Mouse (Mus musculus): Measurements from ENCODE around the gene Sestd1. TPM values are rescaled to one million over a fixed set of nuclear protein-coding genes. Genes with fewer than 3 reads are reported as not detected.

Gene Sestd1
- total and polyA plus RNA-seq, 3 experiments, result not detected

DNA sequence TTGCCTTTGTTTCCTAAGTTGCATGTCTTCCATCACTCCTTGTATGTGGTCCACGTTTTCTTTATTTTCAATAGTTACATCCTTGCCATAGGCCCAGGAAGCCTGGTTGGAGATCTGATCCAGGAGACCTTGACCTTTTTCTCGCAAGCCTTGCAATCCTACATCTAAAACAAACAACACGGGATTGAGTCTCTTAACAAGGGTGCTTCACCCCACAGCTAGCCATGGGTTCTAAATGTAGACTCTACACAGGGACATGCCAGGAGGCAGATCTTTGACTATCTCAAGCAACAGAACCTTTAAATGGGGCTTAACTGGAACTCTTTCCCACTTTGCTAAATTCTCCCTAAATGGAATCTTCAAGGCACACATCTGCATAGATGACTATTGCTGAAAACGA is 83.6 kb downstream of the Sestd1 start:
- H3K4me3 ChIP-seq (ENCODE audit: control insufficient read depth in 1 of 2, insufficient read depth in 1 of 2, low read depth in 2 of 2, low read length in 2 of 2), result no peak overlapping the region
- no peak for DNase-seq (ENCODE audit: low read depth, low spot score)
- no peaks in the 10 kb centered on the region for H3K4me1 ChIP-seq (ENCODE audit: control insufficient read depth in 1 of 2, insufficient read depth in 2 of 2, low read length in 2 of 2)
- no peaks in the 10 kb centered on the region for H3K36me3 ChIP-seq (ENCODE audit: control insufficient read depth in 1 of 2, insufficient read depth in 2 of 2, low read length in 2 of 2)
- no peaks in the 10 kb centered on the region for H3K9me3 ChIP-seq (replicated peaks; ENCODE audit: insufficient read depth, low read length)
- no peak overlapping the region for H3K9ac ChIP-seq (ENCODE audit: control insufficient read depth, low read depth, low read length, poor library complexity, severe bottlenecking)
- no peaks in the 10 kb centered on the region for H3K27me3 ChIP-seq (ENCODE audit: control insufficient read depth in 1 of 2, insufficient read depth in 2 of 2, low read length in 2 of 2)
- no peak for TF ChIP-seq KAT2A (conservative IDR thresholded peaks at IDR 0.05; ENCODE audit: low read depth, low read length)
- TF ChIP-seq USF1 (IDR thresholded peaks at IDR 0.05; ENCODE audit: low read depth, low read length), result no peak
- no peak for TF ChIP-seq JUND (IDR thresholded peaks at IDR 0.05; ENCODE audit: low read depth, low read length)
- TF ChIP-seq UBTF (IDR thresholded peaks at IDR 0.05; ENCODE audit: borderline replicate concordance, insufficient read depth, low read depth, low read length), result no peak
- no peak for TF ChIP-seq TCF12 (IDR thresholded peaks at IDR 0.05; ENCODE audit: low read depth, low read length)
- no peak for TF ChIP-seq EP300 (IDR thresholded peaks at IDR 0.05; ENCODE audit: low read depth in 1 of 2, low read length in 2 of 2)
- no peak for TF ChIP-seq RCOR1 (IDR thresholded peaks at IDR 0.05; ENCODE audit: low read depth, low read length)
- no peak for TF ChIP-seq ZNF384 (IDR thresholded peaks at IDR 0.05; ENCODE audit: low read depth, low read length)
- TF ChIP-seq E2F4 (IDR thresholded peaks at IDR 0.05; ENCODE audit: borderline replicate concordance, low read depth, low read length), result no peak
- no peak for TF ChIP-seq NELFE (IDR thresholded peaks at IDR 0.05; ENCODE audit: low read depth, low read length)
- no peak for TF ChIP-seq POLR2AphosphoS5 (IDR thresholded peaks at IDR 0.05; ENCODE audit: borderline replicate concordance, low read depth, low read length)
- TF ChIP-seq SMC3 (IDR thresholded peaks at IDR 0.05; ENCODE audit: low read depth, low read length), result no peak
- TF ChIP-seq ETS1 (IDR thresholded peaks at IDR 0.05; ENCODE audit: low read depth, low read length), result no peak
- no peak for TF ChIP-seq MAX (IDR thresholded peaks at IDR 0.05; ENCODE audit: low read length)
- TF ChIP-seq SIN3A (IDR thresholded peaks at IDR 0.05; ENCODE audit: low read length), result no peak
- no peak for TF ChIP-seq BHLHE40 (IDR thresholded peaks at IDR 0.05; ENCODE audit: borderline replicate concordance, low read depth, low read length)
- no peak for TF ChIP-seq TAL1 (IDR thresholded peaks at IDR 0.05; ENCODE audit: low read length)
- no peak overlapping the region for H3K27ac ChIP-seq (ENCODE audit: control insufficient read depth, low read depth, low read length)
- H3K79me2 ChIP-seq (ENCODE audit: control insufficient read depth, insufficient read depth, low read length, poor library complexity), result no peaks in the 10 kb centered on the region

DNA sequence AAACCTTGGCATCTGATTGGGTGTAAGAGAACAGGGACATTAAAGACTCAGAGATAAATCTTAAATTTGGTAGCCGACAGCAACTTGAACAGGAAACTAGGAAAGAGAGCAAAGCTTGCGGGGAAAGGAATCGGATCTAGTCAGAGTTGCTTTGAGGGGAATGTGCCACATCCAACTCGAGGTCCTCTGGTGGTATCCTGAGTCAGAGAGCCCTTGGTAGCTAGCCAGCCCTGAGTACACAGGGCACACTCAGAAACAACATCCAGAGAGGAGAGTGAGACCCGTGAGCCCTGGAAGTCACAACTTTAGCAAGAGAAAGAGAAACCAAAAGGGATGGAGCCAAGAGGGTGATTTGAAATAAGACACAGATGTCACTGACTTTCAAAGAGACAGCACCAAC is 85.3 kb downstream of the Sestd1 start:
- TF ChIP-seq TCF12 (IDR thresholded peaks at IDR 0.05; ENCODE audit: low read depth, low read length) (no peak), MYB (IDR thresholded peaks at IDR 0.05; ENCODE audit: low read depth, low read length) (no peak), CHD1 (IDR thresholded peaks at IDR 0.05; ENCODE audit: low read depth, low read length) (no peak), HCFC1 (IDR thresholded peaks at IDR 0.05; ENCODE audit: low read depth, low read length) (no peak), MYC (IDR thresholded peaks at IDR 0.05; ENCODE audit: low read depth, low read length) (no peak), GATA1 (IDR thresholded peaks at IDR 0.05; ENCODE audit: low read depth, low read length) (no peak), GABPA (IDR thresholded peaks at IDR 0.05; ENCODE audit: low read depth, low read length) (no peak)
- Histone ChIP-seq H3K27ac (ENCODE audit: control insufficient read depth, low read depth, low read length) (no peak overlapping the region), H3K36me3 (ENCODE audit: control insufficient read depth in 1 of 2, insufficient read depth in 2 of 2, low read length in 2 of 2) (no peaks in the 10 kb centered on the region), H3K27me3 (ENCODE audit: control insufficient read depth in 1 of 2, insufficient read depth in 2 of 2, low read length in 2 of 2) (no peaks in the 10 kb centered on the region), H3K4me3 (ENCODE audit: control insufficient read depth in 1 of 2, insufficient read depth in 1 of 2, low read depth in 2 of 2, low read length in 2 of 2) (no peak overlapping the region), H3K79me2 (ENCODE audit: control insufficient read depth, insufficient read depth, low read length, poor library complexity) (no peaks in the 10 kb centered on the region), H3K9me3 (replicated peaks; ENCODE audit: insufficient read depth, low read length) (no peaks in the 10 kb centered on the region), H3K9ac (ENCODE audit: control insufficient read depth, low read depth, low read length, poor library complexity, severe bottlenecking) (no peak overlapping the region), H3K4me1 (ENCODE audit: control insufficient read depth in 1 of 2, insufficient read depth in 2 of 2, low read length in 2 of 2) (no peaks in the 10 kb centered on the region)
- DNase-seq (ENCODE audit: low read depth, low spot score), result no peak
